Mouse (Mus musculus): ENCODE measurements around the gene Suz12. TPM values are rescaled to one million over a fixed set of nuclear protein-coding genes. Genes with fewer than 3 reads are reported as not detected.

Suz12 gene
- polyA plus RNA-seq, 1 experiment from 2014 or later = 36.1 TPM

- no peaks in the 10 kb centered on the region for H3K36me3 ChIP-seq (ENCODE audit: control insufficient read depth, insufficient read depth, low read length)
- H3K4me2 ChIP-seq (replicated peaks; ENCODE audit: low read depth, low read length) = no peak overlapping the region
- no peak for ATAC-seq (ENCODE audit: low FRiP score)
- WGBS = 78% methylated on average over 13 of the region's 14 CpGs
- H3K9me3 ChIP-seq (ENCODE audit: control insufficient read depth, low read length) = no peaks in the 10 kb centered on the region
- H3K4me3 ChIP-seq (ENCODE audit: low read depth, low read length) = no peak overlapping the region
- no peak overlapping the region for H3K27ac ChIP-seq (ENCODE audit: low read depth, low read length)
- H3K27me3 ChIP-seq (ENCODE audit: control insufficient read depth, insufficient read depth, low read length) = no peaks in the 10 kb centered on the region
- DNase-seq (ENCODE audit: low spot score) = no peak
- 0 out of 2 replicates have a peak, but pooled peaks cover 2% of the 10 kb centered on the region for H3K4me1 ChIP-seq (replicated peaks; ENCODE audit: control insufficient read depth, insufficient read depth, low read length)
- H3K9ac ChIP-seq (ENCODE audit: low read depth, low read length) = no peak overlapping the region
Observed at GRCm38 (mm10) chr11:80077784-80078545, 85.1 kb downstream of the Suz12 start.

GRCm38 (mm10) chr11:80078831-80079230 is 85.9 kb downstream of the Suz12 start:
- WGBS = 66% methylated on average over 1 of the region's 1 CpGs
- Histone ChIP-seq H3K36me3 (ENCODE audit: control insufficient read depth, insufficient read depth, low read length) (no peaks in the 10 kb centered on the region), H3K4me1 (replicated peaks; ENCODE audit: control insufficient read depth, insufficient read depth, low read length) (0 out of 2 replicates have a peak, but pooled peaks cover 2% of the 10 kb centered on the region), H3K9ac (ENCODE audit: low read depth, low read length) (no peak overlapping the region), H3K4me2 (replicated peaks; ENCODE audit: low read depth, low read length) (no peak overlapping the region), H3K9me3 (ENCODE audit: control insufficient read depth, low read length) (no peaks in the 10 kb centered on the region), H3K27ac (ENCODE audit: low read depth, low read length) (no peak overlapping the region), H3K4me3 (ENCODE audit: low read depth, low read length) (no peak overlapping the region), H3K27me3 (ENCODE audit: control insufficient read depth, insufficient read depth, low read length) (no peaks in the 10 kb centered on the region)
- DNase-seq (ENCODE audit: low spot score) (no peak), ATAC-seq (ENCODE audit: low FRiP score) (no peak)

GRCm38 (mm10) chr11:80079751-80080150 is 86.8 kb downstream of the Suz12 start:
- Histone ChIP-seq H3K9me3 (ENCODE audit: control insufficient read depth, low read length) (no peaks in the 10 kb centered on the region), H3K27me3 (ENCODE audit: control insufficient read depth, insufficient read depth, low read length) (no peaks in the 10 kb centered on the region), H3K9ac (ENCODE audit: low read depth, low read length) (no peak overlapping the region), H3K36me3 (ENCODE audit: control insufficient read depth, insufficient read depth, low read length) (no peaks in the 10 kb centered on the region), H3K4me3 (ENCODE audit: low read depth, low read length) (peak overlapping the region; percentile 77), H3K4me1 (replicated peaks; ENCODE audit: control insufficient read depth, insufficient read depth, low read length) (0 out of 2 replicates have a peak, but pooled peaks cover 2% of the 10 kb centered on the region), H3K4me2 (replicated peaks; ENCODE audit: low read depth, low read length) (peak overlapping the region; percentile 60), H3K27ac (ENCODE audit: low read depth, low read length) (no peak overlapping the region)
- ATAC-seq (ENCODE audit: low FRiP score) (no peak), DNase-seq (ENCODE audit: low spot score) (no peak)
- 70% methylated on average over 6 of the region's 6 CpGs for WGBS

- H3K27ac ChIP-seq (ENCODE audit: low read depth, low read length) = peak overlapping the region; percentile 84
Observed at GRCm38 (mm10) chr11:80080381-80080825, 87.5 kb downstream of the Suz12 start.

GRCm38 (mm10) chr11:80080826-80081728 is 88.2 kb downstream of the Suz12 start, which contains the start of gene Crlf3:
TSS of gene Crlf3 (minus strand) at chr11:80080991.
- H3K27ac ChIP-seq (ENCODE audit: low read depth, low read length) = peak within 1 kb of the TSS; percentile 84
- 10% methylated on average over 48 of the region's 55 CpGs for WGBS
- H3K27me3 ChIP-seq (ENCODE audit: control insufficient read depth, insufficient read depth, low read length) = no peaks in the 10 kb centered on the region
- DNase-seq (ENCODE audit: low spot score) (peak; percentile 96), ATAC-seq (ENCODE audit: low FRiP score) (peak; percentile 94)
- H3K36me3 ChIP-seq (ENCODE audit: control insufficient read depth, insufficient read depth, low read length) = no peaks in the 10 kb centered on the region
- peak within 1 kb of the TSS; percentile 60 for H3K4me2 ChIP-seq (replicated peaks; ENCODE audit: low read depth, low read length)
- peak within 1 kb of the TSS; percentile 85 for H3K9ac ChIP-seq (ENCODE audit: low read depth, low read length)
- H3K9me3 ChIP-seq (ENCODE audit: control insufficient read depth, low read length) = no peaks in the 10 kb centered on the region
- peak within 1 kb of the TSS; percentile 77 for H3K4me3 ChIP-seq (ENCODE audit: low read depth, low read length)
- H3K4me1 ChIP-seq (replicated peaks; ENCODE audit: control insufficient read depth, insufficient read depth, low read length) = 0 out of 2 replicates have a peak, but pooled peaks cover 2% of the 10 kb centered on the region

More at GRCm38 (mm10) chr11:80080381-80080825, 87.5 kb downstream of the Suz12 start:
- Histone ChIP-seq H3K4me3 (ENCODE audit: low read depth, low read length) (peak overlapping the region; percentile 77), H3K4me2 (replicated peaks; ENCODE audit: low read depth, low read length) (peak overlapping the region; percentile 60), H3K27me3 (ENCODE audit: control insufficient read depth, insufficient read depth, low read length) (no peaks in the 10 kb centered on the region), H3K4me1 (replicated peaks; ENCODE audit: control insufficient read depth, insufficient read depth, low read length) (0 out of 2 replicates have a peak, but pooled peaks cover 2% of the 10 kb centered on the region), H3K9ac (ENCODE audit: low read depth, low read length) (peak overlapping the region; percentile 85), H3K36me3 (ENCODE audit: control insufficient read depth, insufficient read depth, low read length) (no peaks in the 10 kb centered on the region), H3K9me3 (ENCODE audit: control insufficient read depth, low read length) (no peaks in the 10 kb centered on the region)
- WGBS = 1% methylated on average over 32 of the region's 32 CpGs
- DNase-seq (ENCODE audit: low spot score) (no peak), ATAC-seq (ENCODE audit: low FRiP score) (peak; percentile 59)

- ATAC-seq (ENCODE audit: low FRiP score) = no peak
- Histone ChIP-seq H3K27ac (ENCODE audit: low read depth, low read length) (0 out of 2 replicates have a peak overlapping the region, but pooled peaks have one; percentile 84), H3K9ac (ENCODE audit: low read depth, low read length) (no peak overlapping the region), H3K4me3 (ENCODE audit: low read depth, low read length) (no peak overlapping the region), H3K4me2 (replicated peaks; ENCODE audit: low read depth, low read length) (no peak overlapping the region), H3K27me3 (ENCODE audit: control insufficient read depth, insufficient read depth, low read length) (no peaks in the 10 kb centered on the region), H3K4me1 (replicated peaks; ENCODE audit: control insufficient read depth, insufficient read depth, low read length) (0 out of 2 replicates have a peak, but pooled peaks cover 2% of the 10 kb centered on the region), H3K36me3 (ENCODE audit: control insufficient read depth, insufficient read depth, low read length) (no peaks in the 10 kb centered on the region), H3K9me3 (ENCODE audit: control insufficient read depth, low read length) (no peaks in the 10 kb centered on the region)
- 87% methylated on average over 7 of the region's 7 CpGs for WGBS
- no peak for DNase-seq (ENCODE audit: low spot score)
Observed at GRCm38 (mm10) chr11:80081786-80082319, 88.9 kb downstream of the Suz12 start.

Other genes with a start within 250 kb of the Suz12 start
- gene Utp6, start 30.7 kb upstream of the Suz12 start, polyA plus RNA-seq (2014; fragmentation: Nextera tagmentation; extraction: Ambion mirVana) = 84.5 and 87.5 TPM in 2 replicates
- 27.0 and 27.9 TPM in 2 replicates for gene Crlf3, start 87.9 kb downstream of the Suz12 start, polyA plus RNA-seq (2014; fragmentation: Nextera tagmentation; extraction: Ambion mirVana)
- gene Atad5, start 96.3 kb downstream of the Suz12 start, polyA plus RNA-seq (2014; fragmentation: Nextera tagmentation; extraction: Ambion mirVana) = 14.7 and 17.7 TPM in 2 replicates
- 29.4 and 34.6 TPM in 2 replicates for gene Tefm, start 149.1 kb downstream of the Suz12 start, polyA plus RNA-seq (2014; fragmentation: Nextera tagmentation; extraction: Ambion mirVana)
- gene Adap2, start 161.0 kb downstream of the Suz12 start, polyA plus RNA-seq (2014; fragmentation: Nextera tagmentation; extraction: Ambion mirVana) = 1.1 and 1.4 TPM in 2 replicates
- gene Rnf135, start 190.7 kb downstream of the Suz12 start, polyA plus RNA-seq (2014; fragmentation: Nextera tagmentation; extraction: Ambion mirVana) = 3.3 and 3.8 TPM in 2 replicates
- gene Rhot1, start 215.9 kb downstream of the Suz12 start, polyA plus RNA-seq (2014; fragmentation: Nextera tagmentation; extraction: Ambion mirVana) = 73.8 and 74.9 TPM in 2 replicates